Mouse (Mus musculus): ENCODE results near the gene Desi1.

DNA sequence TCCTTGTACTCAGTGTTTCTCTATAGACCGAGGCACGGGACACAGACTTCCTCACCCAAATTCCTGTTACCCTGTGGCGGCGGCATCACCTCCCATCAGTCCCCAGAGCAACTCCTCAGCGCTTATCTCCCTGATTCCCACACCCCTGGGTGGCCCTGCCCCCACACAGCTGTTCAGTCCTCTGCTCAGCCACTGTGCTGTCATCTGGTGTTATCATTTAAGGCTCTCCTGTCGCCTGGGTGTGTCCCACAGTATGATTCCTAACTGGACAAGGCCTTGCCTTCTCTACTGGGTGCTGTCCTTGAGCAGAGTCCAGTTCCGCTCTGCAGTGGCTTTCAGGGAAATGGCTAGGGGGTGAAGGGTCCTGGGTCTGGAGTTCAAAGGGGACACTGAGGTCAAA, 43.1 kb downstream of the Desi1 start:
- TF ChIP-seq CTCF (IDR thresholded peaks at IDR 0.05) = no peak
- no peak for TF ChIP-seq EP300 (IDR thresholded peaks at IDR 0.05)
